Comparison of ENCODE assay signal across 32 mouse cellular contexts in genomic region chr6:22101939-22102338, GRCm38 (mm10).
DNase-seq lines count a peak whose midpoint lies in the region; ATAC-seq lines count a peak whose summit lies in the region.
"Had no signal": no experiment of that assay in that cellular context is flagged by ENCODE, and none has a peak within 500 bp of the region (broad histone marks: within the 10 kb centered on the region; RNA-seq: fewer than 3 reads in every experiment).

No protein-coding gene starts in this region.

- 70% methylated on average over 3 of the region's 3 CpGs for WGBS in hindbrain, embryonic 10.5 days

- no peak overlapping the region for H3K4me3 ChIP-seq in hindbrain, embryonic 10.5 days
- H3K4me3 ChIP-seq: embryonic facial prominence, embryonic 13.5 days; forebrain, embryonic 12.5 days; gastrocnemius, adult 2 months; heart, adult 2 months; heart, embryonic 13.5 days; hindbrain, embryonic 15.5 days; kidney, embryonic 15.5 days; liver, embryonic 12.5 days; midbrain, embryonic 12.5 days; neural tube, embryonic 15.5 days; stomach, embryonic 15.5 days had no signal

- H3K36me3 ChIP-seq in hindbrain, embryonic 10.5 days: no peaks in the 10 kb centered on the region
- H3K36me3 ChIP-seq: forebrain, embryonic 12.5 days; heart, embryonic 13.5 days; hindbrain, embryonic 15.5 days; liver, embryonic 12.5 days; midbrain, embryonic 12.5 days; neural tube, embryonic 15.5 days; stomach, embryonic 15.5 days had no signal

- no peak for ATAC-seq in erythroid progenitor cell, adult 5-6 weeks (replicated peaks; ENCODE audit: low FRiP score, poor library complexity, severe bottlenecking)
- ATAC-seq: forebrain, postnatal 0 days; inflammation-experienced regulatory T-cells, adult 6 months; liver, embryonic 12.5 days; liver, postnatal 0 days; Patski had no signal

- DNase-seq in adrenal gland, postnatal 10 days: peak; percentile 9
- DNase-seq in adrenal gland, adult 18-20 months (ENCODE audit: low spot score in 2 of 2): no peak
- DNase-seq in right cerebral cortex, adult 2 months (ENCODE audit: low spot score in 2 of 2): peak; percentile 34 to 36
- no peak for DNase-seq in right cerebral cortex, postnatal 36 days (ENCODE audit: low spot score in 2 of 2)
- DNase-seq in NIH3T3 (ENCODE audit: low read depth): peak; percentile 37
- no peak for DNase-seq in hindbrain, embryonic 10.5 days (ENCODE audit: low spot score)
- DNase-seq: adrenal gland, postnatal 25 days; cerebellum, adult 18-20 months; cerebellum, postnatal 10 days; forebrain, postnatal 0 days; gastrocnemius, adult 2 months; gastrocnemius, postnatal 36 days; heart, adult 2 months; heart, postnatal 10 days; kidney, adult 18-20 months; kidney, postnatal 25 days; left cerebral cortex, postnatal 4 days; liver, postnatal 0 days; lung, postnatal 36 days; retina, postnatal 1 day had no signal

- H3K27me3 ChIP-seq in hindbrain, embryonic 10.5 days (ENCODE audit: insufficient read depth, poor library complexity, severe bottlenecking): no peaks in the 10 kb centered on the region
- H3K27me3 ChIP-seq: embryonic facial prominence, embryonic 13.5 days; heart, embryonic 13.5 days; kidney, embryonic 15.5 days; liver, embryonic 12.5 days; neural tube, embryonic 15.5 days; stomach, embryonic 15.5 days had no signal

- no peaks in the 10 kb centered on the region for H3K4me1 ChIP-seq in hindbrain, embryonic 10.5 days (replicated peaks)
- H3K4me1 ChIP-seq: heart, embryonic 13.5 days; hindbrain, embryonic 15.5 days; kidney, embryonic 15.5 days; liver, embryonic 12.5 days; neural tube, embryonic 15.5 days; stomach, embryonic 15.5 days had no signal

- no peak overlapping the region for H3K27ac ChIP-seq in hindbrain, embryonic 10.5 days
- H3K27ac ChIP-seq: embryonic facial prominence, embryonic 13.5 days; forebrain, embryonic 12.5 days; gastrocnemius, adult 2 months; heart, adult 2 months; heart, embryonic 13.5 days; hindbrain, embryonic 15.5 days; kidney, embryonic 15.5 days; liver, embryonic 12.5 days; midbrain, embryonic 12.5 days; neural tube, embryonic 15.5 days; stomach, embryonic 15.5 days had no signal

- H3K9me3 ChIP-seq in hindbrain, embryonic 10.5 days: no peaks in the 10 kb centered on the region
- H3K9me3 ChIP-seq: embryonic facial prominence, embryonic 13.5 days; forebrain, embryonic 12.5 days; heart, embryonic 13.5 days; hindbrain, embryonic 15.5 days; kidney, embryonic 15.5 days; liver, embryonic 12.5 days; midbrain, embryonic 12.5 days; neural tube, embryonic 15.5 days; stomach, embryonic 15.5 days had no signal

Comparison
In these comparisons a context has a peak if more than half of its experiments do, and no peak if none do; other contexts are left out.
1. DNase-seq: peak in adrenal gland, postnatal 10 days (single experiment), right cerebral cortex, adult 2 months (2 of 2) and NIH3T3 (single experiment); none in adrenal gland, adult 18-20 months (0 of 2), right cerebral cortex, postnatal 36 days (0 of 2) and hindbrain, embryonic 10.5 days (single experiment).